Mouse (Mus musculus) heart, embryonic 16.5 days (tissue): Measurements from ENCODE around the gene 4930524J08Rik. TPM values are rescaled to one million over a fixed set of nuclear protein-coding genes. Genes with fewer than 3 reads are reported as not detected.

Experiments
- ATAC-seq: fragments of 200-750 bp; cut with Nextera tagmentation; replicated peaks from 2 replicates; pipeline ENCODE4 v1.8.0; 2017; ENCODE audit warnings: moderate number of reproducible peaks; ENCODE audit not compliant: insufficient read depth, low FRiP score; ENCODE audit errors: extremely low read depth
- H3K27ac ChIP-seq: fragments of 300-500 bp; sonication (generic); 2 replicates; pipeline ENCODE4 v1.5.1; 2014; ENCODE audit warnings: mild to moderate bottlenecking, low read length, control low read depth, moderate library complexity
- H3K27me3 ChIP-seq: fragments of 300-500 bp; sonication (generic); 2 replicates; pipeline ENCODE4 v1.6.1; 2014; ENCODE audit warnings: low read length, mixed read lengths; ENCODE audit not compliant: control insufficient read depth, insufficient read depth
- H3K36me3 ChIP-seq: fragments of 300-500 bp; sonication (generic); 2 replicates; pipeline ENCODE4 v1.6.1; 2014; ENCODE audit not compliant: control insufficient read depth, insufficient read depth
- H3K4me1 ChIP-seq: fragments of 300-500 bp; sonication (generic); 2 replicates; pipeline ENCODE4 v1.6.1; 2014; ENCODE audit warnings: low read length, mixed read lengths; ENCODE audit not compliant: control insufficient read depth, insufficient read depth
- H3K4me2 ChIP-seq: fragments of 300-500 bp; sonication (generic); 2 replicates; pipeline ENCODE4 v1.6.1; 2014; ENCODE audit warnings: low read depth, mild to moderate bottlenecking, control low read depth, low read length
- H3K4me3 ChIP-seq: fragments of 300-500 bp; sonication (generic); 2 replicates; pipeline ENCODE4 v1.5.1; 2014; ENCODE audit warnings: mild to moderate bottlenecking, control low read depth, low read length
- H3K9ac ChIP-seq: fragments of 300-500 bp; sonication (generic); 2 replicates; pipeline ENCODE4 v1.6.1; 2014; ENCODE audit warnings: low read length, control low read depth
- H3K9me3 ChIP-seq: fragments of 300-500 bp; sonication (generic); replicated peaks from 2 replicates; pipeline ENCODE4 v1.6.1; 2016; ENCODE audit warnings: low read length; ENCODE audit not compliant: control insufficient read depth
- WGBS: fragments of 180-500 bp; shearing (Covaris S2); extraction: QIAGEN DNeasy Blood & Tissue Kit; methylation state at CpG from one replicate; pipeline ENCODE4 v1.1.7; 2014; 5-methylcytosine and 5-hydroxymethylcytosine counted together
- polyA plus RNA-seq: library from polyadenylated mRNA; unstranded; fragments of >200 nt; fragmentation: Nextera tagmentation; extraction: Ambion mirVana; gene quantifications from 2 replicates; pipeline ENCODE4 v1.2.1, GENCODE M21; 2015

4930524J08Rik gene
- polyA plus RNA-seq, 1 experiment from 2014 or later: 0.84 TPM

- Histone ChIP-seq H3K4me2 (no peak overlapping the region), H3K27ac (no peak overlapping the region), H3K36me3 (no peaks in the 10 kb centered on the region), H3K4me3 (no peak overlapping the region), H3K9me3 (peaks cover 9% of the 10 kb centered on the region; the same call in 1 of the 2 replicates), H3K9ac (no peak overlapping the region), H3K4me1 (no peaks in the 10 kb centered on the region), H3K27me3 (no peaks in the 10 kb centered on the region)
- WGBS: 67% methylated on average over 3 of the region's 3 CpGs
- no peak for ATAC-seq
Observed at GRCm38 (mm10) chr5:99994166-99994565, 15.3 kb downstream of the 4930524J08Rik start.

GRCm38 (mm10) chr5:99994680-99995079, 15.8 kb downstream of the 4930524J08Rik start:
- H3K4me3 ChIP-seq: no peak overlapping the region
- no peaks in the 10 kb centered on the region for H3K36me3 ChIP-seq
- peaks cover 9% of the 10 kb centered on the region; the same call in 1 of the 2 replicates for H3K9me3 ChIP-seq
- no peak for ATAC-seq
- no peak overlapping the region for H3K27ac ChIP-seq
- no peaks in the 10 kb centered on the region for H3K4me1 ChIP-seq
- 89% methylated on average over 3 of the region's 3 CpGs for WGBS
- no peak overlapping the region for H3K9ac ChIP-seq
- no peaks in the 10 kb centered on the region for H3K27me3 ChIP-seq
- H3K4me2 ChIP-seq: no peak overlapping the region

- Histone ChIP-seq H3K9ac (no peak overlapping the region), H3K4me3 (no peak overlapping the region), H3K4me2 (no peak overlapping the region), H3K27me3 (no peaks in the 10 kb centered on the region), H3K36me3 (no peaks in the 10 kb centered on the region), H3K4me1 (no peaks in the 10 kb centered on the region; the same call in 1 of the 2 replicates), H3K9me3 (peaks cover 9% of the 10 kb centered on the region; the same call in 1 of the 2 replicates), H3K27ac (no peak overlapping the region)
- ATAC-seq: no peak
- WGBS: 71% methylated on average over 7 of the region's 7 CpGs
Observed at GRCm38 (mm10) chr5:100000048-100000447, 21.2 kb downstream of the 4930524J08Rik start.

GRCm38 (mm10) chr5:100000500-100000899, 21.6 kb downstream of the 4930524J08Rik start:
- 48% methylated on average over 7 of the region's 8 CpGs for WGBS
- no peak for ATAC-seq
- peaks cover 2% of the 10 kb centered on the region for H3K4me1 ChIP-seq
- no peak overlapping the region for H3K27ac ChIP-seq
- H3K4me3 ChIP-seq: no peak overlapping the region
- no peaks in the 10 kb centered on the region for H3K27me3 ChIP-seq
- H3K4me2 ChIP-seq: no peak overlapping the region
- H3K36me3 ChIP-seq: no peaks in the 10 kb centered on the region
- peaks cover 9% of the 10 kb centered on the region; the same call in 1 of the 2 replicates for H3K9me3 ChIP-seq
- H3K9ac ChIP-seq: no peak overlapping the region

GRCm38 (mm10) chr5:100003895-100004294, 25.0 kb downstream of the 4930524J08Rik start:
- 68% methylated on average over 4 of the region's 4 CpGs for WGBS
- Histone ChIP-seq H3K27ac (no peak overlapping the region), H3K9ac (no peak overlapping the region), H3K4me3 (no peak overlapping the region), H3K36me3 (no peaks in the 10 kb centered on the region), H3K27me3 (no peaks in the 10 kb centered on the region), H3K4me1 (peaks cover 12% of the 10 kb centered on the region), H3K4me2 (no peak overlapping the region), H3K9me3 (no peaks in the 10 kb centered on the region)
- no peak for ATAC-seq

- peak overlapping the region; percentile 66; the same call in 1 of the 2 replicates for H3K27ac ChIP-seq
- H3K4me3 ChIP-seq: no peak overlapping the region
- H3K4me1 ChIP-seq: peaks cover 12% of the 10 kb centered on the region
- ATAC-seq: peak; percentile 64; the same call in 1 of the 2 replicates
- no peaks in the 10 kb centered on the region for H3K27me3 ChIP-seq
- H3K4me2 ChIP-seq: no peak overlapping the region
- WGBS: 34% methylated on average over 3 of the region's 3 CpGs
- no peaks in the 10 kb centered on the region for H3K9me3 ChIP-seq
- no peaks in the 10 kb centered on the region for H3K36me3 ChIP-seq
- no peak overlapping the region for H3K9ac ChIP-seq
Observed at GRCm38 (mm10) chr5:100005431-100005830, 26.6 kb downstream of the 4930524J08Rik start.

- no peak for ATAC-seq
- Histone ChIP-seq H3K9ac (0 out of 2 replicates have a peak overlapping the region, but pooled peaks have one; percentile 19), H3K4me1 (peaks cover 12% of the 10 kb centered on the region), H3K9me3 (no peaks in the 10 kb centered on the region), H3K4me2 (no peak overlapping the region), H3K27ac (peak overlapping the region; percentile 66), H3K4me3 (no peak overlapping the region), H3K36me3 (no peaks in the 10 kb centered on the region), H3K27me3 (no peaks in the 10 kb centered on the region)
- WGBS: 51% methylated on average over 6 of the region's 6 CpGs
Observed at GRCm38 (mm10) chr5:100005896-100006295, 27.0 kb downstream of the 4930524J08Rik start.

GRCm38 (mm10) chr5:100006324-100007039, 27.6 kb downstream of the 4930524J08Rik start:
- no peaks in the 10 kb centered on the region for H3K27me3 ChIP-seq
- no peak overlapping the region for H3K4me3 ChIP-seq
- no peak overlapping the region for H3K4me2 ChIP-seq
- WGBS: 66% methylated on average over 4 of the region's 4 CpGs
- peaks cover 12% of the 10 kb centered on the region for H3K4me1 ChIP-seq
- H3K9me3 ChIP-seq: no peaks in the 10 kb centered on the region
- H3K27ac ChIP-seq: peak overlapping the region; percentile 66
- H3K9ac ChIP-seq: no peak overlapping the region
- no peak for ATAC-seq
- H3K36me3 ChIP-seq: no peaks in the 10 kb centered on the region

- Histone ChIP-seq H3K27me3 (no peaks in the 10 kb centered on the region), H3K4me2 (no peak overlapping the region), H3K36me3 (no peaks in the 10 kb centered on the region), H3K27ac (no peak overlapping the region), H3K4me3 (no peak overlapping the region), H3K4me1 (peaks cover 15% of the 10 kb centered on the region), H3K9me3 (no peaks in the 10 kb centered on the region), H3K9ac (no peak overlapping the region)
- 84% methylated on average over 4 of the region's 4 CpGs for WGBS
- no peak for ATAC-seq
Observed at GRCm38 (mm10) chr5:100007040-100007375, 28.1 kb downstream of the 4930524J08Rik start.
